Mouse (Mus musculus) hindbrain, embryonic 10.5 days (tissue): ENCODE results near the gene Dcst1. TPM values are rescaled to one million over a fixed set of nuclear protein-coding genes. Genes with fewer than 3 reads are reported as not detected.

Source experiments
- DNase-seq: peaks from one replicate; pipeline ENCODE4 v3.0.0-alpha.2; 2017; ENCODE audit warnings: low spot score
- H3K27ac ChIP-seq: fragments of 300-500 bp; sonication (generic); 2 replicates; pipeline ENCODE4 v1.5.1; 2016; ENCODE audit warnings: mild to moderate bottlenecking, moderate library complexity
- H3K27me3 ChIP-seq: fragments of 300-500 bp; sonication (generic); 2 replicates; pipeline ENCODE4 v1.6.1; 2016; ENCODE audit warnings: mild to moderate bottlenecking; ENCODE audit not compliant: poor library complexity, insufficient read depth, severe bottlenecking
- H3K36me3 ChIP-seq: fragments of 300-500 bp; sonication (generic); 2 replicates; pipeline ENCODE4 v1.6.1; 2016; ENCODE audit warnings: mild to moderate bottlenecking, moderate library complexity
- H3K4me1 ChIP-seq: fragments of 300-500 bp; sonication (generic); replicated peaks from 2 replicates; pipeline ENCODE4 v1.6.1; 2016; ENCODE audit warnings: mild to moderate bottlenecking
- H3K4me3 ChIP-seq: fragments of 300-500 bp; sonication (generic); 2 replicates; pipeline ENCODE4 v1.5.1; 2016; ENCODE audit warnings: mild to moderate bottlenecking, moderate library complexity
- H3K9me3 ChIP-seq: fragments of 300-500 bp; sonication (generic); 2 replicates; pipeline ENCODE4 v1.6.1; 2016; ENCODE audit warnings: mild to moderate bottlenecking, moderate library complexity
- WGBS: fragments of 180-500 bp; shearing (Covaris S2); methylation state at CpG from one replicate; pipeline ENCODE4 v1.1.7; 2016; 5-methylcytosine and 5-hydroxymethylcytosine counted together
- polyA plus RNA-seq: library from polyadenylated mRNA; unstranded; fragments of >200 nt; fragmentation: Nextera tagmentation; extraction: Ambion mirVana; gene quantifications from 2 replicates; pipeline ENCODE4 v1.2.1, GENCODE M21; 2016

The Dcst1 gene
- polyA plus RNA-seq, 1 experiment from 2014 or later = 0.33 TPM

DNA sequence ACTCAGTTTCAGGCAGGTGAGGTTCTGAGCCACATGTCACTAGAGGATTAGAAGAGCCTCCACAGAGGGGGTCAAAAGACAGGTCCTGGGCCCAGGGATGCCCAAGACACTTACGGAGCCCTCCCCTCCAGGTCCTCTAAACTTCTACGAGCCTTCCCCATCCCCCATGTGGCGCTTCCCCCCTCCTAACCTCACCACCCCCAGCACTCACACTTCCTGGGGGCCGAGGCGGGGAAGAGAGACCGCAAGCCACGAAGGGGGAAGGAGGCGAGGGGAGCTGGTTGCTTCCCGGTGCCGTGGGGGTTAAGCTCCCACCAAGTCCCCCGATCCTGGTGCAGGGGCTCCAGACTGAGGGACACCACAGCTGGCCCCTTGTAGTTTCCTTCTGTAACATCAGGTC is 20.4 kb upstream of the Dcst1 start:
- peaks cover 8% of the 10 kb centered on the region; the same call in 1 of the 2 replicates for H3K36me3 ChIP-seq
- H3K4me3 ChIP-seq = no peak overlapping the region
- WGBS = 43% methylated on average over 11 of the region's 11 CpGs
- no peak for DNase-seq
- H3K27me3 ChIP-seq = peaks cover 11% of the 10 kb centered on the region
- H3K9me3 ChIP-seq = no peaks in the 10 kb centered on the region
- H3K27ac ChIP-seq = no peak overlapping the region
- peaks cover 48% of the 10 kb centered on the region for H3K4me1 ChIP-seq

DNA sequence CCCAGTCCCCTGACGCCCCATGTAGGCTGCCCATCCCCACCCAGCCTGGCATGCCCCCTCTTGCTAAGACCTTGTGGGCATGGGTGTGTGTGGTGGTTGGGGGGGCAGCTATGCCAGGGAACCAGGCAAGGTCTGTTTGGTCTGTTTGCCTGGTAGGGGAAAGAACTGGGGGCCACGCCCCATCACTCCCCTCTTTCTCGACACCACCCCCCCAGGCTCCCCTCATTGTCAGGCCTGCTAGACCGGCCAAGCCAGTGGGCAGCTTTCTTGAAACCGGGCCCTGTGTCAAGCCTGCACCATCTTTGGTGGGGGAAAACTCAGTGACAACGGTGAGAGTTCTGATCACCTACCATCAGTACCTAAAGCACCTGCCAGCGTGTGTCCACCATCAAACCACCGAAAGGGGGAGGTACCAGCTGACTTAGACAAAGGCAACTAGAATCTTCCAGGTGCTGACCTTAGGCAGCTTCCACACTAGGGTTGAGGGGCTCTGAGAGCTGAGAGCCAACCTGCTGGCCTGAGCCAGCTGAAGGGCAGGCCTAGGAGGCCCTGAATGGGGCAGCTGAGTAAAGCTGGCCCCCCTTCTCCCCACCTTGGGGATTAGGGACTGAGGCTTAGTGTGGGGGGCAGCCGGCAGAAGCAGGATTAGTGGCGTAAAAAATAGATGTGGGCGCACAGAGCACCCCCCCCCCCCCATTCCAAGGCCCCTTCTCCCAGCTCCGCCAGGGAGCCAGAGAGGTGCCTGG is 19.5 kb upstream of the Dcst1 start:
- Histone ChIP-seq H3K27ac (peak overlapping the region; percentile 50), H3K27me3 (peaks cover 6% of the 10 kb centered on the region; the same call in 1 of the 2 replicates), H3K4me1 (peaks cover 48% of the 10 kb centered on the region), H3K4me3 (peak overlapping the region; percentile 2; the same call in 1 of the 2 replicates), H3K9me3 (no peaks in the 10 kb centered on the region), H3K36me3 (peaks cover 16% of the 10 kb centered on the region; the same call in 1 of the 2 replicates)
- WGBS = 70% methylated on average over 12 of the region's 12 CpGs
- no peak for DNase-seq

- peaks cover 18% of the 10 kb centered on the region; the same call in 1 of the 2 replicates for H3K36me3 ChIP-seq
- H3K4me3 ChIP-seq = no peak overlapping the region
- DNase-seq = no peak
- no peak overlapping the region for H3K27ac ChIP-seq
- no peaks in the 10 kb centered on the region for H3K9me3 ChIP-seq
- WGBS = 87% methylated on average over 5 of the region's 5 CpGs
- H3K27me3 ChIP-seq = peaks cover 6% of the 10 kb centered on the region; the same call in 1 of the 2 replicates
- H3K4me1 ChIP-seq = peaks cover 55% of the 10 kb centered on the region
Measured at GRCm38 (mm10) chr3:89383651-89384255, 18.7 kb upstream of the Dcst1 start.

DNA sequence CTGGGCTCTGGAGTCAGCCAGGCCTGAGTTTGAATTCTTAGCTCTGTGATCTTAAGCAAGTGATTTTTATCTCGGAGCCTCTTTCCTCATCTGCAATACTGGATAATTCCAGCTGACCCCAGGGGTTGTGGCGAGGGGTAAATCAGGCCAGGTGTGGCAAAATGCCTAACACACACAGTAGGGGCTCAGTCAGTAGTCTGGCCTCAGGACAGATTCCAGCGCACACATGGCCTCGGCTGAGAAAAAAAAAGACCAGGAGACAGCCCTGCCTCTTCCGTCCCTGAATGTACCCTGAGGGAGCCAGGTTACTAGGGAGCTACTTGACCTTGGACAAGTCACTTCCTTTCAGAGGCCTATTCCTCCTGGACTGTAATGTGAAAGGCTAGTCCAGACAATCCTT is 17.9 kb upstream of the Dcst1 start:
- H3K27me3 ChIP-seq = peaks cover 6% of the 10 kb centered on the region; the same call in 1 of the 2 replicates
- H3K4me1 ChIP-seq = peaks cover 55% of the 10 kb centered on the region
- WGBS = 88% methylated on average over 5 of the region's 5 CpGs
- H3K27ac ChIP-seq = no peak overlapping the region
- no peaks in the 10 kb centered on the region for H3K9me3 ChIP-seq
- H3K4me3 ChIP-seq = no peak overlapping the region
- peaks cover 18% of the 10 kb centered on the region; the same call in 1 of the 2 replicates for H3K36me3 ChIP-seq
- DNase-seq = no peak

GRCm38 (mm10) chr3:89382033-89382882 is 17.2 kb upstream of the Dcst1 start:
- WGBS = 85% methylated on average over 9 of the region's 9 CpGs
- Histone ChIP-seq H3K27ac (no peak overlapping the region), H3K27me3 (peaks cover 6% of the 10 kb centered on the region; the same call in 1 of the 2 replicates), H3K9me3 (no peaks in the 10 kb centered on the region), H3K4me3 (no peak overlapping the region), H3K36me3 (peaks cover 18% of the 10 kb centered on the region; the same call in 1 of the 2 replicates), H3K4me1 (peaks cover 54% of the 10 kb centered on the region)
- no peak for DNase-seq

DNA sequence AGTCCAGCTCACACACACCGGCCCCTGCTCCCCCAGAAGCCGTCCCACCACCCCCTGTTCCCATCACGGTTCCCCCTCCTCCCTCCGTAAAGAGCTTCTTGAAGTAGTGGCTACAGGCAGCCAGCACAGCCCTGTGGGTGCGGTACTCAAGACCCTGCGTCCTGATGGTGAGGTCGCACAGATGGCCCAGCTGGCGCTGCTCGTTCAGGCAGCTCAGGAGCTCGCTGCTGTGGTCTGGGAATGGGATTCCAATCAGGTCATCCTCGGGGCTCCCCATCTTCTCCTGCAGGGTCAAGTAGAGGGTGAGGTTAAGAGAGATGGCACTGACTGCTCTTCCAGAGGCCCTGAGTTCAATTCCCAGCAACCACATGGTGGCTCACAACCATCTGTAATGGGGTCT is 16.2 kb upstream of the Dcst1 start:
- Histone ChIP-seq H3K36me3 (peaks cover 18% of the 10 kb centered on the region; the same call in 1 of the 2 replicates), H3K27ac (no peak overlapping the region), H3K4me1 (peaks cover 44% of the 10 kb centered on the region), H3K27me3 (peaks cover 6% of the 10 kb centered on the region; the same call in 1 of the 2 replicates), H3K4me3 (no peak overlapping the region), H3K9me3 (no peaks in the 10 kb centered on the region)
- DNase-seq = no peak
- WGBS = 86% methylated on average over 11 of the region's 11 CpGs

DNA sequence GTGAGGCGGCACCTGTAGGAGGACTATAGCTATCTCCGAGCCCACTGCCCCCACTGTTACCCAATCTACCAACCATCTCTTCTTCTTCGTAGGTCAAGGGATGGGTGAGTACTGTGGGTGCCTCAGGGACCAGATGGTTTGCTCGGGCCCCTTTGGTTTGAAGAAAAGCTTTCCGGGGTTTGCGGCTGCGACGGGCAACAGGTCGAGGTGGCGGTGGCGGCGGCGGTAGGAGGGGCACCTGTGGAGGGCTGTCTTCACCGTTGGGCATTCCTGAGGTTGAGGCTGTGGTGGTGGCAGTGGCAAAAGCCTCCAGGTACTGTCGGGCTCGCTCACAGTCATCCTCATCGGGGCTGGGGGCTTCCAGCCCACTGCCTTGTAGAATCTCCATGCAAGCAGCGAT is 15.7 kb upstream of the Dcst1 start:
- no peak for DNase-seq
- Histone ChIP-seq H3K4me1 (peaks cover 42% of the 10 kb centered on the region), H3K9me3 (no peaks in the 10 kb centered on the region), H3K36me3 (peaks cover 18% of the 10 kb centered on the region; the same call in 1 of the 2 replicates), H3K27me3 (peaks cover 3% of the 10 kb centered on the region; the same call in 1 of the 2 replicates), H3K4me3 (no peak overlapping the region), H3K27ac (no peak overlapping the region)
- 92% methylated on average over 18 of the region's 18 CpGs for whole genome bisulfite sequencing

DNA sequence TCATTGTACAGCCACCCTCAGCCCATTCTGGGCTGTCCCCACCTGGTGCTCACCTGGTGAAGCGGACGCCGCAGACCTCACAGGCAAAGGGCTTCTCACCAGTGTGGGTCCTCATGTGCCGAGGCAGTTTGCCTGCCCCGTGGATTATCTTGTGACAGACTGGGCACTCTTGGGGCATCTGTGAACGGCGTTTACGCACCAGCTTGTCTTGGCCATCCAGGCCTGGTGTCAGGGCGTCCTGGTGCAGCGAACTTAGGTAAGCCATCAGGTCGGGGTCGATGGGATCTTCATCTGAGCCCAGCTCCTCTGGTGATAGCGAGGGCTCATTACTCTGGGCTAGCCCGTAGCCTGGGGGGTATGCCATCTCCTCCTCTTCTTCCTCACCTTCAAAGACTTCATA is 15.2 kb upstream of the Dcst1 start:
- DNase-seq = no peak
- H3K4me1 ChIP-seq = peaks cover 38% of the 10 kb centered on the region
- H3K27ac ChIP-seq = no peak overlapping the region
- WGBS = 93% methylated on average over 14 of the region's 14 CpGs
- no peaks in the 10 kb centered on the region for H3K9me3 ChIP-seq
- H3K36me3 ChIP-seq = peaks cover 18% of the 10 kb centered on the region; the same call in 1 of the 2 replicates
- no peak overlapping the region for H3K4me3 ChIP-seq
- no peaks in the 10 kb centered on the region for H3K27me3 ChIP-seq

- Histone ChIP-seq H3K4me1 (peaks cover 31% of the 10 kb centered on the region), H3K27me3 (no peaks in the 10 kb centered on the region), H3K4me3 (peak overlapping the region; percentile 65; the same call in 1 of the 2 replicates), H3K36me3 (peaks cover 18% of the 10 kb centered on the region; the same call in 1 of the 2 replicates), H3K27ac (peak overlapping the region; percentile 93), H3K9me3 (no peaks in the 10 kb centered on the region)
- 87% methylated on average over 31 of the region's 31 CpGs for WGBS
- no peak for DNase-seq
Measured at GRCm38 (mm10) chr3:89379388-89380131, 14.5 kb upstream of the Dcst1 start.

DNA sequence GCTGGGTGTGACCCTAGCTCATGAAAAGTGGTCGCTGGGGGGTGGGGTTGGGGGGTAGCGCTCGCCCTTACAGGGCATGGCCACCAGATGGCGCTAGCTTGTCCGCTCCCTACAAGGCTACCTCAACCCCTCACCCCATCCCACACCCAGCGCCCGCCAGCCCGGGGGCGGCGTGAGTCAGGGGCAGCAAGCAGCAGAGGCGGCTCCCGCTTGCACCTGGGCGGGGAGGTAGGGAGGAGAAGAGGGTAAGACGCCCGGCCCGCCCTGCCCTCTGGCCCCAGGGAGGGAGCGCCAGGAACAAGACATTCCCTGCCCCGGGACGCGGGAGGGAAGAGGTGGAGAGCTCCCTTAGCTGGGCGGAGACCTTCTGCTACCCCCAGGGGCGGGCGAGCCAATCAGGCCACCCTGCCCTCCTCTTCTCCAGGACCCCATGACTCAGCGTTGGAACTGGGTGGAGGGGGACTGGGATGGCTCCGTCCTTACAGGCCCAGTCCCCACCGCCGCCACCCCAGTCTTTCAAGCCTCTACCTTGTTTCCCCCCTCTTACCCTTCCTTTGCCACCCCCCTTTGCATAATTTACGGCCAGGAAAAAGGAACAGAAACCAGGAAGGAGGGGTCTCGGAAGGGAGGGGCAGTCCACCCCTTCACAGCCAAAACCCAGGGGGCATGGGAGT is 13.5 kb upstream of the Dcst1 start:
- peak; percentile 90 for DNase-seq
- peaks cover 25% of the 10 kb centered on the region for H3K4me1 ChIP-seq
- H3K27me3 ChIP-seq = no peaks in the 10 kb centered on the region
- H3K4me3 ChIP-seq = peak overlapping the region; percentile 65
- no peaks in the 10 kb centered on the region for H3K9me3 ChIP-seq
- peaks cover 18% of the 10 kb centered on the region; the same call in 1 of the 2 replicates for H3K36me3 ChIP-seq
- peak overlapping the region; percentile 93 for H3K27ac ChIP-seq
- 1% methylated on average over 29 of the region's 29 CpGs for WGBS

- Histone ChIP-seq H3K4me1 (peaks cover 25% of the 10 kb centered on the region), H3K9me3 (no peaks in the 10 kb centered on the region), H3K27ac (peak overlapping the region; percentile 93), H3K27me3 (no peaks in the 10 kb centered on the region), H3K36me3 (peaks cover 18% of the 10 kb centered on the region; the same call in 1 of the 2 replicates), H3K4me3 (peak overlapping the region; percentile 65)
- DNase-seq = no peak
- 67% methylated on average over 4 of the region's 4 CpGs for WGBS
Measured at GRCm38 (mm10) chr3:89377831-89378230, 12.8 kb upstream of the Dcst1 start.
